Mouse (Mus musculus) R1 (cell line): ENCODE measurements at regions not wholly inside any gene's neighbourhood (a gene's known extent, or its start where the extent isn't known, plus 50 kb on each side); places are given as distances from the start of the nearest gene placed in this dataset.

ENCODE experiments used
- DNase-seq: peaks from one replicate; pipeline ENCODE4 v3.0.0-alpha.2; 2018; ENCODE audit warnings: low read depth, low spot score

DNA sequence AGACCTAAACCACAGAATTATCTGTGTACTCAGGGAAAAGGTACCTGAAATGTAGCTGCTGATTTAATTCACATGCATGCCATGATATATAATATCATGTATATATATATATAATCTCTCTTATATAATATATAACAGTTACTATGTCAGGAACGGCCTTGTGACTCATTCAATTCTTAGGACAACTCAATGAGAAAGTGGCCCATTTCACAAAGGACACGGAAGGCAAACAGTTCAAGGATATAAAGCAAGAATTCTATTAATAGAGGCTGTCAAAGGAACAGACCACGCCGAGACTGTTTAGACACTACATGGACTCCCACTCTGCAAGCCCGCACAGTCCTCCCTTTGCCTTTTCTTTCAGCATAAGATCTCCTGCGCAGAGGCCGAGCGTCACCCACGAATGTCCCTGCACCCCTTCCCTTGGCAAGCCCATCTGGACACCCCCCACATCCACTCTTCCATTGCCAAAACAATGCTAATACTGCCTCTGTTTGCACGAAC, 148.0 kb upstream of the Klf14 start:
- no peak for DNase-seq

DNA sequence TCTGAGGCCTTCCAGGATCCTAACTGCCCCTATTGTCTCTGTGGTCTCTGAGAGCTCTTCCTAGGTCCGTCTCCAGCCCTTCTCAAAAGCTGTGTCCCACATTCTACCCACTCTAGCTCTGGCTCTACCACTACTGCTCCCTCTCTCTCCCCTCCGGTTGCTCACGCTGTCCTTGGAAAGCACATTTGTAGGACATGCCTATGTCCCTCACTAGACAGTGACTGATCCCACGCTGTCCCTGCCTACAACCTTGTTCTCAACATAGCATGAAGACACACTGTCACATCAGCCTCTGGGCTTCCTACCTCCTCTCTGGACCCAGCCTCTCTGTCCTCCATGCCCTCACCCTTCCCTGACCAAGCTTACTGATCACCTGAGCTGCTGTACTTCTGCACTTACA, 148.5 kb upstream of the Klf14 start:
- DNase-seq = no peak

DNA sequence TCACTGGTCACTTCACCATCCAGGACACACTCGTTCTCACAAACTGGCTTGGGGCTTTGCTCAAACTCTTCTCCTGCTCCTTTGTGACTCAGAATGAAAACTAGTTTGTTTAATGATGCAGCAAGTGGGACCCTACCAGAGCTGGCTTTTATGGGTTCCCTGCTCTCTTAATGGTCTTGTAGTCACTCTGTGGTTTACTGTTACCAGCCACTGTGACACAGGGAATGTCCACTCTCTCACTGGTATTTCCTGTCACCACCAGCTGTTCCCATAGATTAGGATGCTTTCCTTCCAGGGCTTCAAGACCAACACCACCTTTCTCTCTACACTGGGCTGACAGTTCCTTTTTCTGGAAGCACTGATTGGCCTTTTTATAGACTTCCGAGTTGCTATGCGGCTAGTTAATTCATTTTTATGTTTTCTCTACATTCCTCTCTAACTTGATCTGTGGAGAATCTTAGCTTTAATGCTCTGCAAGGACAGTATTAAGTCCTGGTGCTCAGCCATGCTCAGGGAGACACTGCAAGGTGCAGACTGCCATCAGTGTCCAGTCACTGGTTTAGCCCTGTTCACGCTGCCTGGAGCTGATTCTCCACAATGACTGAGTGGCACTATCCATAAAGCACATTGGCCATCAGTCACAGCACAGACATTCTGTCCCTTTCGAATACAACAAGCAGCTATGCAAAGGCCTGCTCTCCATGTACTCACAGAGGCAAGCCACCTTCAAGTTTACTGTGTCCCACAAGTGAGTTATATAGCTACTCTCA, 149.2 kb upstream of the Klf14 start:
- no peak for DNase-seq

DNA sequence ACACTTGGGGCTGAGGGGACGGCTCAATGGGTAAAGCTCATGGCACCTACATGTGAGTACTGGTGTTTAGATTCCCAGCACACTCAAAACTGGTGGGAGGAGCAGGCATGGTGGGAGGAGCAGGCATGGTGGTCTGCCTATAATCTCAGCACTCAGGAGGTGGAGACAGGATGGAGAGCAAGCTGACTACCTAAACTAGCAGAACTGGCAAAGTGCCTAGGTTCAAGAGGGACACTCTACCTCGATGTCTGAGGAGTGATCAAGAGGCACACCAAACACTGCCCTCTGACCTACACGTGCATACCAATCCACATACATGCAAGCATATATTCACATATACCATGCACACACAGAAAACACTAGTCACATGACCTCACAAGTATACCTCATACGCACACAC, 150.7 kb upstream of the Klf14 start:
- DNase-seq = no peak

DNA sequence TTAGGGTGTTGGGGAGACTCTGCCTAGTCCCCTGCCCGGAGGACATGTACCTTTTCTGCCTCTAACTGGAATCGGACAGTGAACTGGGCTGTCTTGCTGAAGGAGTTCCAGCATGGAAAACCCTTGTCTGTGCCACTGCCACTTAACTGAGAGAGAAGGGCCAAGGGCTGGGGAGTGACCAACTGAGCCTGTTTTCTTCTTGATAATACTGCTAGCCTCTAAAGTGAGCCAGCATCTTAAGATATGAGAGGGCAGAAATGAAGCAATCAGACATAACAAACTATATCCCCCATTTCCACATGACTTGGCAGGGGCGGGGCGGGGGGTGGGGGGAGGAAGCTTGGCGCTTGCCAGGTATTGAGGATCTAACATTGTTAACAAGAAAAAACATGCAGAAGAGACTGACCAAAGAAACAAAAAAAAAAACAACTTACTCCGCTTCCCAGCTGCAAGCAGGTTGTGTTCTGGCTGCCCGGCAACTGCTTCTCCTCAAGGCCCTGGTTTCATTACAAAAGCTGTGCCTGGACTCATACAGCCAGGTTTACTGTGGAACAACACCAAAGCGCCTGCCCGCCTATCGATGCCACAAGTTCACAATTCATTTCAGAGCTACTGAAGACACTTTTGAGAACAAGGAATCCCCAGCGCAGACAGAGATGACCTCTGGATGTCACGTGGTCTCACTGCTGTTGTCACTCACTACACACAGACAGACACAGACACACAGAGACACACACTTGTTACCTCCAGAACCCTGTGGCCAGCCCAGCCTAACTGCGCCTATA, 153.6 kb upstream of the Klf14 start:
- DNase-seq = no peak

DNA sequence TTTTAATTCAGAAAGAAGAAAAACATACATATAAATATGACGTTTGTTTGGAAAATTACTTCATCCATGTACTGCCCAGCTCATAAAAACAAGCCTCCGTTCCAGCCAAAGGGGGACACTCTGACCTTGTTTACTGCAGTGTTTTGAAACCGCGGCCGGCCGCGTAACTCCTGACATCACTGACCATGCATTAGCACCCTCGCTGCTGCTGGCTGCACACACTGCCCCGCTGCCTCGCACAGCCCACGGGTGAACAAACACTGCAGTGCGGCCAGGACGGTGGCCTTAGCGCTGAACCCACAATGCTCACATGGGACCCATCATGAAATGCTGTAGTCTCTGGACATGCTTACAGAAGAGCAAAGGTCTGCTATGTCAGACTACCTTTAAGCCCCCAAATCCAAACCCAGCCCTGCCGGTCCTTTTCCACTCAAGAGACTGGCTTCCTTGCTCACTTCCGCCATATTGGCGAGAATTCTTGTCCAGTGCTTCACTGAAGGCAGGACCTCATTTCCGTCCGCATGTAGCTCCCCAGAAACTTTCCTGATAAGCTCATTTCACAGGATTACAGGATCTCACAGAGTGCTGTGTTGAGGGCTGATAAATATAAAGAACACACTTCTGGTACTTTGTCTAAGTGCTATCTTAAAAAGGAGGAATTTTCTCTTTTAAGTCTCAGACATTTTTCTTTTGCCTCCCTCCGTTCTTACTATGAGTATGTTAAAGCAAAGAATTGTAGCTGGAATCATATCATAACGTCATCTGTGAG, 154.9 kb upstream of the Klf14 start:
- DNase-seq = no peak

DNA sequence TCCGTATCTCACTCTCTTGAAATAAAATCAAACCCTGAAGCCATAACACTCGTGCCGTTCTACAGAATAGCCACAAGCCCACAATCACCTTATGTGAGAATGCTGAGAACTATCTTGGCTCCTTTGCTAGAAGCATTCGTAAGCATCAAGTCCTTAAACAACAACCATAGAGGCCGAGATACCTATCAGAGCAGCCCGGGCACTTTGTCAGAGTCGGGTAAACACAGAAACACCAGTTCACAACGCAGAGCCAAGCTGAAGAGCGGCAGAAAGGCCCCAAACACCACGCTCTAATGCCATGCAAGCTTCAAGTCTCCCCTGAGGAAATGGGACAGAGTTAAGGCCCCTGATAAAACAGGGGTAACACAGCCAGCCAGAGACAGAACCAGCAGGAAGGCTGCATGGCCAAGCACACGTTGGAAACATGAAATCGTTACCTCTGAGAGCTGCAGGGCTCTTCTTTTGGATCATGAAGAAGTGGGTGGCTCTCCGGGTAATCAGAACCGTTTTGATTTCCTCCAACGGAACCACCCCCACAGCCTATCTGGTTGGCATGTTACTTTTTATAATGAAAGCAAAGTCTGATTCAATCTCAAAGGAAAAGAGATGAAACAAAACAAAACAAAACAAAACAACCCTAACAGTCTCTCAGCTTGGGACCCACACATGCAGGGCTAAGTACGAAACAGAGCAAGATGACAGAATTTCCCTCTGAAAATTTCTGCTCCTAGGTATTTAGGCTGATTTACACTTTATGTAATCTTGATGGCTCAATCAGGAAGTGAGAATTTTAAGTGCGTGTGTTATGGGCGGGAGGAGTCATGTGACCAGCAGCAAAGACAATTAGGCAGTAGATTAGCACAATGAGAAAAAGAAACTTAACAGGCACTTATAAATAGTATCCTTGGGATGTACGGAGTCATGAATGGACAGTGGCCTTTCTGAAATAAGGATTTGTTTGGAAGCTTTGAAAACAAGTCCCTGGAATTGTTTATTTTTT, 155.8 kb upstream of the Klf14 start:
- DNase-seq = no peak

DNA sequence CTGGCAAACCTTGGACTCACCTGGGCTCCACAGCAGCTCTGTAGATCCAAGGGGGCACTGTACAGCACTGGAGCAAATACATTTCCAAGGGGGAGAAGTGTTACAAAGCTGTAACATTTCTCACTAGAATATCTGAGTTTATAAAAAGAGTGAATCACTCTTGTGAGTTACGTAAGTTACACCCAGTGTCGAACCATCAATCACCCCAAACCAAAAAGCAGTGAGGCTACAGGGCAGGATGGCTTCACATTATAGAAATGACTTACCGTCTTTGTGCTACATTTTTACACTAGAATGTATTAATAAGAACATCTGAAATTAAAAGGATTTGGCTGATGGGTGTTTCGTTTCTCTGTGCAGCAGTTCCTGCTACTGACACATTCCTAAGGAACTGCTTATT, 156.7 kb upstream of the Klf14 start:
- DNase-seq = no peak

DNA sequence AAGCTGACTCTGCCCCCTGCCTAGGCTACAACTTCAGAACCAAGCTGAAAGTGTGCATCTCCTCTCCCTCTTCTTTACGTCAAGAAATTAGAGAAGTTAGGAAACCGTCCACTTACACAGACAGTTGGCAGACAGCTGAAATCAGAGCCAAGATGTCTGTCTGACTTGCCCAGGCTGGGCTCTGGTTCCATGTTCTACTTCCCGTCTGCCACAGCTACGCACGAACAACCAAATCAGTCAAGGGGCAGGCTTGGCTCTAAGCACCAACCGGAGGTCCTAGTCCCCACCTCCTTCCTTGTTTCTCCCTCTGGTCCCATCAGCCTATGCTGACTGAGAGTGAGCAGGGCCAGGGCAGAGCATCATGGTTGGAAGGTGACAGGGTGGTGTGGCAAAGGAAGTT, 157.5 kb upstream of the Klf14 start:
- DNase-seq = no peak

DNA sequence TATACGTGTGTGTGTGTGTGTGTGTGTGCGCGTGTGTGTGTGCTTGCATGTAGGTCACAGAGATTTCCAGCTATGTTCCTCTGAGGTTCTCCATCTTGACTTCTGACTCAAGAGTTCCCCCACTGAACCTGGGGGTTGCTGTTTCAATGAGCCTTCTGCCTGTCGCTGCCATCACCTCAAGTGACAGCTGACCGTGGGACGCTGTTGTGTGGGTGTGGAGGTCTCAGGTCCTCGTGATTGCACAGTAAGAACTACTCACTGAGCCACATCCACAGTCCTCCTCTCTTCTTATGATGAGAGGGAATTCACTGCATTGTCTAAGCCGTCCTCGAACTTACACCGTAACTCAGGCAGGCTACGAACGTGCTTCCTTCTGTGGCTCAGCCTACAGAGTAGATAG, 158.8 kb upstream of the Klf14 start:
- DNase-seq = no peak

DNA sequence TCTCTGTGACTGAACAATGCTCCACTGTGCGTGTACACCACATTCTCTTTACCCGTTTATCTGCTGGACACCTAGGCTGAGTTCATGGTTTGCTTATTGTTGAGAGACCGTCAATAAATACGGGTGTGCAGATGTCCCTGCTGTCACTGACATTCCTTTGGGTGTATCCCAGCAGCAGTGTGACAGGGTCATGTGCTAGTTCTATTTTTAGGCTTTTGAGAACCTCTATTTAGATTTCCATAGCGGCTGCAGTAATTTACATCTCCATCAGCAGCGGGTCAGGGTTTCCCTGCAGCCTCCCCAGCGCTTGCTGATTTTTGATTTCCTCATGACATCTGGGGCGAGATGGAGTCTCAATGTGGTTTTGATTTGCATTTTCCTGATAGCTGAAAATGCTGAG, 162.1 kb upstream of the Klf14 start:
- DNase-seq = peak; percentile 19

DNA sequence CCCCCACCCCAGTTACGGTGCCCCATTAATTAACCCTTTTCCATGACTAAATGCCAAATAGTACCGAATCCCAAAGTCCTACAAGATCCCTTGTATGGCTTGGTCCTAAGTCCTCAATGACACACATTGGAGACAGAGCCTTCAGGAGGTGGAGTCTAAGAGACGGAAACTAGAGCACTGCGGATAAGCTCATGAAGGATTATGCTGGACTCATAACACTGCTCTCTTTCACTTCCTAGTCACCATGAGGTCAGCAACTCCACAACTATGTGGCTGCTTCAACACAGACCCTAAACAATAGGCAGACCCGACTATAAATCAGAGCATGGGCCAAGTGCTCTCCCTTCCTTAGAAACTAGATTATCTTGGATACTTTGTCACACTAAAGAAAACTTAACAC, 164.0 kb upstream of the Klf14 start:
- no peak for DNase-seq

DNA sequence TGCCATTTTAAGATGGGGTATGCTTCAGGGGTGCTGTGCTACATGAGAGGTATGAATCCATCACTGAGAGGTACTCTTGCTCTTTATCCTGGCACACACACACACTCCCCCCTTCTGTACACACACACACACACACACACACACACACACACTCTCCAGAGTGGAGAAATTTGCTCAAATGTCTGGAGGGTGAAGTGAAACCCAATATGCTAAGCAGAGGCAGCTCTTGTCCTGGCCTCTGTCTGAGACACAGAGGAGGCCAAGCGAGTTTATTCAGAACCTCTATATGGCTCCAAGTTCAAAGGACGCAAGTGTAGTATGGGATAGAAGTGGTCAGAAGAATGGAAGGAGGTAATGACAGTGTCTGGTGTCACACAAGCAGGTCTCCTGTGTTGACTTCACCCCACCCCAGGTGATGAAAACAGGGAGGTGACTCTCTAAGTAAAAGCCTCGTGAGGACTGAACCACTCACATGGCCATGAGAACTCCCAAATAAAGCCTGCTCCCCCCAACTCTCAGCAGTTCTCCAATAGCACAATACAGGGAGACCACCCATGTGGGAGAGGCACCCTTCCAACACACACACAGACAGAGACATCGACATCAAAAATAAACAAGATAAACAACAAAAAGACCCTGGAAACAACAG, 164.6 kb upstream of the Klf14 start:
- no peak for DNase-seq

DNA sequence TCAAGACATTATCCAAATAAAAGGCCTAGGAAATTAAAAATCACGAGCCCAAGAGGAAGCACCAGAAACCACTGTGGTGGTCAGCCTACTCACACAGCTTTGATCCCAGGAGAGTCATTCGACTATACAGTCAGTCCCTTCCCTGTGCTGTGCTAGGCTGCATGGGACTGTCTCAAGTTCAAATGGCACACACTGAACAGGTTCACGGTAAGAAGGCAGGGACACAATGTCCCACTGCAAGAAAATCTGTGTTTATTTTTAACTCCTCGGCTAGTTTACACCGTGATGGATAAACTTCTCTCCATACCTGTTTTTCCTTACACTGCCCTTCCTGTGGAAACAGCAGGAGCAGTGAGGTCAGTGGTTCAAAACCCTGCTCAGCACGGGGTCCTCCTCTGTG, 165.2 kb upstream of the Klf14 start:
- DNase-seq = no peak

DNA sequence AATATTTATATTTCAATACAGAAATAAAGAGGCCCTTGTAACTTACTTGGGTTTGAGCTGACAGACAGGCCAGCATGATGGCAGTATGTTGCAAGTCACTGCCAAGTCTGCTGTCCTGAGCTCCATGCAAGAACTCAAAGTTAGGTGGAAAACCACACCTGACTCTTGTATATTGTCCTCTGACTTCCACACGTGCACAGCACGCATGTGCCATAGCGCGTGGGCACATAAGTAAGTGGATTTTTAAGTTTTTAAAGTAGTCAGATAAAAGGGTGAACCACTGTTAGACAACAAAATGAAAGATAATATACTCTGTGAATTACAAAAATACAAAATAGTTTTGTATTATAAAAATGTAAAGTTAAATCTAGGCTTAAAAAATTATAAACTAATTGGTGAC, 166.0 kb upstream of the Klf14 start:
- DNase-seq = no peak

DNA sequence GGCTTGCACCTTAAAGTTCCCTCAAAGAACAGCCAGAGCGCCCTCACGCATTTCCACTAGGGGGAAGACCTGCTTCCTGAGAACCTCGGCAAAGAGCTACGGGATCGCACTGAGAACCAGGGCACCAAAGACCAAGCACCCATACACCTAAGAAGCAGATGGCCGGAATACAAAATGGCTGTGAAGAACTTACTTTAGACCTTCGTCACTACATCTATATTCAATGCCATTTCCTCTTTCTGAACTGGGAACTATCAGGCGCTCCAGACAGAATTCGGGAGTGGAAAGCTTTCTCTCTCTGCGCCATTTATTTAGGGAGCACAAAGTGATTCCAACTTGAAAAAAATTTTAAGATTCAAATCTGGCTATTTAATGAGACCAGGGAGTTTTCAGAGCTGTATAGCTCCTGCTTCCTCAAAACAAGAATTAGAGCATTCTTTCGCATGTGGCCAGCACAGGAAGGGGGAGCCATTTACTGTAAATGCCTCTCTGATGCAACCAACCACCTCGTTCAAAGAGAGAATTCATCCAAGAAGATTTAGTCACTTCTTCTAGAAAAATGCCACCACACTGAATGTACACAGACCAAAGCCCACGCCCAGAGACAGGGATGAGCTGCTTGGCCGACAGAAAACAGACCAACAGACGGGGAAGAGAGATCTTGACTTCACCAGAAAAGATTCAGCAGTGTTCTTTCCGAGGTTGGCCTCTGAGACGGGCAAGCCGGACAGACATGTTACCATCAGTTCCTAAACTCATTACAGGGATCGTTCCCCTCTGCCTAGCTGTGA, 166.6 kb upstream of the Klf14 start:
- peak; percentile 79 for DNase-seq

DNA sequence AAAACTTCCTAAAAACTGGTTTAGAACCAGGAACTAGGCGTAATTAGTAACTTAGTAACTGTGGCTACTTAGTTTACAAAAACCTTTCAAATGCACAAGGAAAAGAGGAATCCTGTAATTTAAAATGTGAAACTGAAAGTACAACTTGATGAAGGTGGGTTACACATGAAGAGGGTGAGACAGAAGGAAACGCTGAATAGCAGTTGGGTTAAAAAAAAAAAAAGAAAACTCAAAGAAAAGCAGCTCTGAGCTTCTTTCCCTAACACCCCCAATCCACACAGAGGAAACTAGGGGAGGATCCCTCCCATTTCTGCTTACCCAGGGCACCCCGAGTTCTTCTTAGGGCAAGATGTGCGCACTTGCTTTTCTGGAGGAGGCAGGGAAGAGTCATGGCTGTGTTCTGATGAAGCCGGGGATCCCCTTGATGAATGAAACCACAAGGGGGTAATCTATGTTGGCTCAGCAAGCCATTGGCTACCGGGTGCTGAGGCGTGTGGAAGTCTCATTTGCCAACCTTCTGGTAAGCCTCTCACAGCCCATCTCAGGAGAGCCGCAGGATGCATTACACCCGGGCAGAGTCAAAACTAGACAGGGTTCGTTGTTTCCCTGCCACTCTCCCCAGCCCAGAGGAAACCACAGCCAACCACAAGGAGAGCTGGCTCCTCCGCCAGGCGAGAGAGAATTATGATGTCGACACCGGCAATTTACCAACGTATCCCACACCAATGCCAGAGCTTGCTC, 167.4 kb upstream of the Klf14 start:
- no peak for DNase-seq

DNA sequence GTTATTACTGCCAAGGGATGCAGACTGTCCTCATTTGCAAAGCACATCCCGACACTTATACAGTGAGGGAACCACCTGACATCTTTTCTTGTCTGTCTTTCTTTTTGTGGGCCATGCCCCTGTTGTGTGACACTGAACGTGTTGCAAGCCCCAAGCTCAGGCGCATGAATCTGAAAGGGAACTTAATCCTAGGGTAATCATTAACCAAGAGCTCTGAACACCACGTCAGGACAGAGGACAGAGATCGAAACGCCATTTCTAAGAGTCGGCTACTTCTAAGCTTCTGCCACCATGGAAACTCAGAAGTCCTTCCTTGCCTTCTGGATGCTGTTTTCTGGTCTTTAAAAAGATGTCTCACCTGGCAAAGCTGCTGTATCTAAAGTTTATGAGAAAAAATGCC, 170.3 kb upstream of the Klf14 start:
- DNase-seq = no peak

DNA sequence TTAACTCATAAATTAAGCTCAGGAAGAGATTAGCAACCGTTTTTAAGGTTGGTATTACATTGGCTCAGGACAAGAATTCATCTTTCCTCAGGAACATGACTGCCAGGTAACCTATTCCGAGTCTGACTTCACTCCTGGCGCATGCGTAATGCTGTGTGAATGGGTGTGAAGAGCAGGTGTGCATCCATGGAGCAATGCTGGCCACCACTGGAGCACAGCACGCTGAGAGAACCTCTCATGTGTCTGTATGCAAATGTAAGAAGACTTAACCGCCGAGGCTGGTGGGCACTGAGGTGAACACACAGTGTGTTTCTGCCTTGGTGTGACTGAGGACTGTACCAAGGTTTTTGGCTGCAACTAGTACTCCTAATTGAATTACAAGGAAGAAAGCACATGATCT, 171.1 kb upstream of the Klf14 start:
- DNase-seq = no peak
